In the genomic region with DNA sequence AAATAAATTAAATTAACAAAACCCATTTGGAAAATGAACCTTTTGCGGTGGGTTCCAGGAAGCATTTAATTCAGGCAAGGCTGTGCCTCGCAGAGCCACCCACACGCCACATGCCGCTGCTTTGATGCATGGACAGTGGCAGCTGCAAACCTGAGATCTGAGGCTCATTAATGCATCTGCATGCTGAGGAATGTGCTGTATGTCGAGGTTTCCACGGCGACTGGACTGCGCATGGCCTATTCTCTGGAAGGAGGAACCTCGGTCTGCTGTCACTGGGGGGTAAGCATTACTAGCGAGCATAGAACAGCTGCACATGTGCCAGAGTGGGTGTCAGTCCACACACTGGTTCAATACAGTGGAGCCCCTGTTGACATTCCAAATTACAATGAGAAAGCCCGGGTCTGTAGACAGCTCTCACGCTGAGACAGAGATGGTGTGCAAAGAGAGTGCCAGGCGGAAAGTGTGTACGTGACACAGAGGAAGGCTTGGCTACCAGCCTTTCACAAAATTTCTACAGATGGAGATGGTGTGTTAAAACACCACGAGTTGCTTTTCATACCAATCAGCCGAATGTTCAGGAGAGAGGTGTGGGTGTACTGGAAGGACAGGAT, we compare ENCODE assay signal across 9 mouse cellular contexts.
DNase-seq lines count a peak whose midpoint lies in the region; ATAC-seq and TF ChIP-seq lines count a peak whose summit lies in the region.
"Had no signal": no experiment of that assay in that cellular context is flagged by ENCODE, and none has a peak within 500 bp of the region (broad histone marks: within the 10 kb centered on the region; RNA-seq: fewer than 3 reads in every experiment).

No protein-coding gene starts in this region.

- H3K27ac ChIP-seq in hindbrain, embryonic 13.5 days: peak overlapping the region; percentile 76
- no peak overlapping the region for H3K27ac ChIP-seq in limb, embryonic 15.5 days
- H3K27ac ChIP-seq in stomach, postnatal 0 days (replicated peaks): no peak overlapping the region
- H3K27ac ChIP-seq in heart, embryonic 10.5 days: no peak overlapping the region

- H3K9ac ChIP-seq in hindbrain, embryonic 13.5 days: 0 out of 2 replicates have a peak overlapping the region, but pooled peaks have one; percentile 1
- H3K9ac ChIP-seq in limb, embryonic 15.5 days: no peak overlapping the region
- H3K9ac ChIP-seq in stomach, postnatal 0 days (ENCODE audit: low read length): no peak overlapping the region

- H3K27me3 ChIP-seq in hindbrain, embryonic 13.5 days: no peaks in the 10 kb centered on the region
- H3K27me3 ChIP-seq in limb, embryonic 15.5 days: no peaks in the 10 kb centered on the region
- no peaks in the 10 kb centered on the region for H3K27me3 ChIP-seq in stomach, postnatal 0 days (ENCODE audit: control insufficient read depth, insufficient read depth, low read length)
- H3K27me3 ChIP-seq in heart, embryonic 10.5 days (ENCODE audit: insufficient read depth, poor library complexity, severe bottlenecking): no peaks in the 10 kb centered on the region
- H3K27me3 ChIP-seq: CH12.LX had no signal

- H3K36me3 ChIP-seq in hindbrain, embryonic 13.5 days: no peaks in the 10 kb centered on the region
- no peaks in the 10 kb centered on the region for H3K36me3 ChIP-seq in limb, embryonic 15.5 days
- H3K36me3 ChIP-seq in stomach, postnatal 0 days (ENCODE audit: control insufficient read depth, insufficient read depth, low read length): no peaks in the 10 kb centered on the region
- H3K36me3 ChIP-seq in heart, embryonic 10.5 days: no peaks in the 10 kb centered on the region

- TF ChIP-seq CTCF in stomach, postnatal 0 days (IDR thresholded peaks at IDR 0.05; ENCODE audit: low read depth): no peak

- peak; percentile 38 for DNase-seq in left cerebral cortex, adult 11 months (ENCODE audit: low spot score)
- DNase-seq in left cerebral cortex, postnatal 4 days: no peak
- DNase-seq in right cerebral cortex, postnatal 36 days (ENCODE audit: low spot score in 2 of 2): peak; percentile 52 to 55
- DNase-seq in stomach, postnatal 0 days (ENCODE audit: low spot score): no peak
- no peak for DNase-seq in heart, embryonic 10.5 days (ENCODE audit: low spot score)

- TF ChIP-seq EP300 in stomach, postnatal 0 days (optimal IDR thresholded peaks at IDR 0.05): no peak

- H3K4me1 ChIP-seq in hindbrain, embryonic 13.5 days (replicated peaks): peaks cover 33% of the 10 kb centered on the region
- H3K4me1 ChIP-seq in limb, embryonic 15.5 days: peaks cover 21% of the 10 kb centered on the region
- no peaks in the 10 kb centered on the region; the same call in 1 of the 2 replicates for H3K4me1 ChIP-seq in stomach, postnatal 0 days (replicated peaks; ENCODE audit: control insufficient read depth, insufficient read depth)
- peaks cover 20% of the 10 kb centered on the region for H3K4me1 ChIP-seq in heart, embryonic 10.5 days

- peak overlapping the region; percentile 41 for H3K4me2 ChIP-seq in hindbrain, embryonic 13.5 days
- no peak overlapping the region for H3K4me2 ChIP-seq in limb, embryonic 15.5 days
- no peak overlapping the region for H3K4me2 ChIP-seq in stomach, postnatal 0 days (replicated peaks; ENCODE audit: low read depth)

- peak overlapping the region; percentile 8; the same call in 1 of the 2 replicates for H3K4me3 ChIP-seq in hindbrain, embryonic 13.5 days
- no peak overlapping the region for H3K4me3 ChIP-seq in limb, embryonic 15.5 days
- no peak overlapping the region for H3K4me3 ChIP-seq in stomach, postnatal 0 days (ENCODE audit: low read depth, low read length)
- H3K4me3 ChIP-seq in heart, embryonic 10.5 days: no peak overlapping the region

- peaks cover 14% of the 10 kb centered on the region for H3K9me3 ChIP-seq in hindbrain, embryonic 13.5 days
- H3K9me3 ChIP-seq in limb, embryonic 15.5 days: no peaks in the 10 kb centered on the region
- H3K9me3 ChIP-seq in stomach, postnatal 0 days (ENCODE audit: control insufficient read depth, low read length): no peaks in the 10 kb centered on the region
- H3K9me3 ChIP-seq in heart, embryonic 10.5 days: peaks cover 2% of the 10 kb centered on the region; the same call in 1 of the 2 replicates

- ATAC-seq in hindbrain, embryonic 13.5 days (ENCODE audit: low FRiP score): peak; percentile 89
- ATAC-seq in limb, embryonic 15.5 days (ENCODE audit: insufficient number of reproducible peaks, low FRiP score, low TSS enrichment, low read depth): peak; percentile 67; the same call in 1 of the 2 replicates
- ATAC-seq in stomach, postnatal 0 days (ENCODE audit: low FRiP score, low TSS enrichment): no peak
- ATAC-seq in inflammation-experienced regulatory T-cells, adult 6 months: no peak

- 10% methylated on average over 16 of the region's 16 CpGs for WGBS in hindbrain, embryonic 13.5 days
- WGBS in limb, embryonic 15.5 days: 18% methylated on average over 16 of the region's 16 CpGs
- WGBS in stomach, postnatal 0 days: 53% methylated on average over 16 of the region's 16 CpGs
- 61% methylated on average over 16 of the region's 16 CpGs for WGBS in heart, embryonic 10.5 days

- intact Hi-C loops in left cerebral cortex, postnatal 4 days (cut with DNase I): no loop called here

Comparison
In these comparisons a context has a peak if more than half of its experiments do, and no peak if none do; other contexts are left out.
1. DNase-seq: peak in left cerebral cortex, adult 11 months (single experiment) and right cerebral cortex, postnatal 36 days (2 of 2); none in left cerebral cortex, postnatal 4 days (single experiment), stomach, postnatal 0 days (single experiment) and heart, embryonic 10.5 days (single experiment).
2. ATAC-seq: peak in hindbrain, embryonic 13.5 days (single experiment) and limb, embryonic 15.5 days (single experiment); none in stomach, postnatal 0 days (single experiment) and inflammation-experienced regulatory T-cells, adult 6 months (single experiment).